Mouse (Mus musculus): ENCODE data around the gene Prm2. TPM values are rescaled to one million over a fixed set of nuclear protein-coding genes. Genes with fewer than 3 reads are reported as not detected.

Gene Prm2
- polyA plus RNA-seq, 1 experiment = not detected

GRCm38 (mm10) chr16:10771769-10772510 lies 24.0 kb downstream of the Prm2 start:
- TF ChIP-seq POLR2A (IDR thresholded peaks at IDR 0.05; ENCODE audit: insufficient read depth, low read depth, low read length) (no peak), CTCF (IDR thresholded peaks at IDR 0.05; ENCODE audit: insufficient read depth, low read depth, low read length) (no peak)
- Histone ChIP-seq H3K27ac (ENCODE audit: insufficient read depth, low read depth, low read length) (no peak overlapping the region), H3K4me3 (ENCODE audit: insufficient read depth, low read depth, low read length) (no peak overlapping the region), H3K4me1 (ENCODE audit: control insufficient read depth, insufficient read depth, low read length) (peaks cover 7% of the 10 kb centered on the region)
- 87% methylated on average over 19 of the region's 19 CpGs for WGBS

- Histone ChIP-seq H3K4me3 (ENCODE audit: insufficient read depth, low read depth, low read length) (no peak overlapping the region), H3K4me1 (ENCODE audit: control insufficient read depth, insufficient read depth, low read length) (peaks cover 7% of the 10 kb centered on the region), H3K27ac (ENCODE audit: insufficient read depth, low read depth, low read length) (no peak overlapping the region)
- WGBS = 60% methylated on average over 4 of the region's 4 CpGs
- TF ChIP-seq POLR2A (IDR thresholded peaks at IDR 0.05; ENCODE audit: insufficient read depth, low read depth, low read length) = no peak
- no peak for TF ChIP-seq CTCF (IDR thresholded peaks at IDR 0.05; ENCODE audit: insufficient read depth, low read depth, low read length)
These were observed 25.2 kb downstream of the Prm2 start for GRCm38 (mm10) chr16:10770531-10771325.

- 49% methylated on average over 2 of the region's 2 CpGs for WGBS
- no peak overlapping the region for H3K27ac ChIP-seq (ENCODE audit: insufficient read depth, low read depth, low read length)
- H3K4me3 ChIP-seq (ENCODE audit: insufficient read depth, low read depth, low read length) = no peak overlapping the region
- TF ChIP-seq POLR2A (IDR thresholded peaks at IDR 0.05; ENCODE audit: insufficient read depth, low read depth, low read length) = no peak
- no peak for TF ChIP-seq CTCF (IDR thresholded peaks at IDR 0.05; ENCODE audit: insufficient read depth, low read depth, low read length)
- peaks cover 7% of the 10 kb centered on the region for H3K4me1 ChIP-seq (ENCODE audit: control insufficient read depth, insufficient read depth, low read length)
These were observed 26.3 kb downstream of the Prm2 start for GRCm38 (mm10) chr16:10769661-10770060.

GRCm38 (mm10) chr16:10768821-10769220 lies 27.1 kb downstream of the Prm2 start:
- 76% methylated on average over 9 of the region's 9 CpGs for WGBS
- TF ChIP-seq POLR2A (IDR thresholded peaks at IDR 0.05; ENCODE audit: insufficient read depth, low read depth, low read length) (no peak), CTCF (IDR thresholded peaks at IDR 0.05; ENCODE audit: insufficient read depth, low read depth, low read length) (no peak)

GRCm38 (mm10) chr16:10767158-10767557 lies 28.8 kb downstream of the Prm2 start:
- TF ChIP-seq CTCF (IDR thresholded peaks at IDR 0.05; ENCODE audit: insufficient read depth, low read depth, low read length) = no peak
- TF ChIP-seq POLR2A (IDR thresholded peaks at IDR 0.05; ENCODE audit: insufficient read depth, low read depth, low read length) = no peak
- H3K27ac ChIP-seq (ENCODE audit: insufficient read depth, low read depth, low read length) = no peak overlapping the region
- H3K4me3 ChIP-seq (ENCODE audit: insufficient read depth, low read depth, low read length) = no peak overlapping the region
- peaks cover 7% of the 10 kb centered on the region for H3K4me1 ChIP-seq (ENCODE audit: control insufficient read depth, insufficient read depth, low read length)
- WGBS = 31% methylated on average over 4 of the region's 4 CpGs

More at GRCm38 (mm10) chr16:10768821-10769220, 27.1 kb downstream of the Prm2 start:
- Histone ChIP-seq H3K4me1 (ENCODE audit: control insufficient read depth, insufficient read depth, low read length) (peaks cover 7% of the 10 kb centered on the region), H3K27ac (ENCODE audit: insufficient read depth, low read depth, low read length) (no peak overlapping the region), H3K4me3 (ENCODE audit: insufficient read depth, low read depth, low read length) (no peak overlapping the region)

- Histone ChIP-seq H3K4me3 (ENCODE audit: insufficient read depth, low read depth, low read length) (no peak overlapping the region), H3K4me1 (ENCODE audit: control insufficient read depth, insufficient read depth, low read length) (peaks cover 5% of the 10 kb centered on the region; the same call in 1 of the 2 replicates), H3K27ac (ENCODE audit: insufficient read depth, low read depth, low read length) (no peak overlapping the region)
- TF ChIP-seq POLR2A (IDR thresholded peaks at IDR 0.05; ENCODE audit: insufficient read depth, low read depth, low read length) = no peak
- TF ChIP-seq CTCF (IDR thresholded peaks at IDR 0.05; ENCODE audit: insufficient read depth, low read depth, low read length) = no peak
- 63% methylated on average over 2 of the region's 2 CpGs for WGBS
These were observed 31.6 kb downstream of the Prm2 start for GRCm38 (mm10) chr16:10764323-10764722.

GRCm38 (mm10) chr16:10763540-10764264 lies 32.2 kb downstream of the Prm2 start:
- WGBS = 76% methylated on average over 6 of the region's 6 CpGs
- Histone ChIP-seq H3K4me1 (ENCODE audit: control insufficient read depth, insufficient read depth, low read length) (peaks cover 5% of the 10 kb centered on the region; the same call in 1 of the 2 replicates), H3K4me3 (ENCODE audit: insufficient read depth, low read depth, low read length) (no peak overlapping the region), H3K27ac (ENCODE audit: insufficient read depth, low read depth, low read length) (no peak overlapping the region)
- TF ChIP-seq POLR2A (IDR thresholded peaks at IDR 0.05; ENCODE audit: insufficient read depth, low read depth, low read length) (no peak), CTCF (IDR thresholded peaks at IDR 0.05; ENCODE audit: insufficient read depth, low read depth, low read length) (no peak)

- no peak overlapping the region for H3K4me3 ChIP-seq (ENCODE audit: insufficient read depth, low read depth, low read length)
- WGBS = 68% methylated on average over 5 of the region's 5 CpGs
- H3K4me1 ChIP-seq (ENCODE audit: control insufficient read depth, insufficient read depth, low read length) = peaks cover 5% of the 10 kb centered on the region; the same call in 1 of the 2 replicates
- H3K27ac ChIP-seq (ENCODE audit: insufficient read depth, low read depth, low read length) = no peak overlapping the region
- TF ChIP-seq CTCF (IDR thresholded peaks at IDR 0.05; ENCODE audit: insufficient read depth, low read depth, low read length) = no peak
- TF ChIP-seq POLR2A (IDR thresholded peaks at IDR 0.05; ENCODE audit: insufficient read depth, low read depth, low read length) = no peak
These were observed 33.3 kb downstream of the Prm2 start for GRCm38 (mm10) chr16:10762569-10763180.
